Mouse (Mus musculus): Measurements from ENCODE around the gene Slc22a23. TPM values are rescaled to one million over a fixed set of nuclear protein-coding genes. Genes with fewer than 3 reads are reported as not detected.
A peak's percentile ranks its signal among the peaks of the same experiment; 100 is the strongest.

Gene Slc22a23
- polyA plus RNA-seq, 2 experiments from 2014 or later, result 0.32 to 0.46 TPM

DNA sequence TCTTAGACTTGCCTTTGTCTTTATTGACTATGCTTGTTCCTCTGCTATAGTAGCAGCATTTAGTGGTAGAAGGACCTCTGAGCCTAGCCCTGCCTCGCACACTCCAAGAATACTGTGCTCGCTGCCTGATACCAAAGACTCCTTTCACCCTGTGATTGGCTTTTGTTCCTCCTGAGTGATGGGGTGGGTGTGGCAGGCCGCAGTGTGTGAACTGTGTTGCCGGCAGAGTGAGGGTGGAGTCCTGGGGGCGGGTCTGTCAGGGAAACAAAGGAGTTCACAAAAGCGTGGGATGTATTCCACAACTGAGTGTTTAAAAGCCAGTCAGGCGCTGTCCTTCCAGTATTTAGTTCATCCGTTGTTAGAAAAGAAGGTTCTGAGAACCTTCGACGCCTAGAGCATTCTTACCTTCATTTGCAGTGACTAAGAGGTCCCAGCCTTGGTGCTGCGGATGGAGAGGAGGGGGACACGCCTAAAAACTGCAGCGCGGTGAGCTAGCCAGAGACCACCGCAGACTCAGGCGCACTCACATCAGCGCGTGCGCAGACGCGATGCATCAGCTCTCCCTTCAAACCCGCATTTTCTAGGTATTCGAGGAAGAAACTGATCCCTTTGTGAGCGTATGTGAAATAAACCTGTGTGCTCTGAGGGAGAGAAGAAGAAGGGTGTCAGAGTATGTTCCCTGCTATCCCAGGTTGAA is 213.8 kb downstream of the Slc22a23 start:
- peak; percentile 57 for ATAC-seq

DNA sequence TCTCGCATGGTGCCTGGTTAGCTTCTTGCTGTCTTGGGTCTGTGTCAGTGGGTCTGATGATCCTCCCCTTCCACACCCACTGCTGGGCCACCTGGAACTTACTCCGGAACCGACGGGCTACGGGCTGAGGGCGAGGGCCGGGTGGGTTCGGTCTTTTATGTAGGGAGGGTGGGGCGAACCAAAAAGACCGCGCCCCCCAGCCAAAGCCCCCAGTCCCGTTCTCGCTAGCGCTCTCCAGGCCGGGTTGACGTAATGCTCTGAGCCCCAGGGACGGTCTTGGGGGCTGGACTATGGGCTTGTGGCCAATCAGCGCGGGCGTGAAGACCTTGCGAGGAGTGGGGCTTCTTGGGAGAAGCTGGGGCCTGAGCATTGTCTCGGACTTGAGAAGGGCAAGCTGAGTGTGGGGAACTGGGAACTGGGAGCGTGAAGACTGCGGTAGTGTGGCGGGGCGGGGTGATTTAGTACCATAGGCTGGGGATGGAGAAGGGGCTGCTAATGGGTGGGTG is 214.7 kb downstream of the Slc22a23 start, which contains the start of gene Tubb2b:
Gene Tubb2b, minus strand, starts transcription at position 241 of the 506 bp plus-strand sequence.
- ATAC-seq, result peak; percentile 46

DNA sequence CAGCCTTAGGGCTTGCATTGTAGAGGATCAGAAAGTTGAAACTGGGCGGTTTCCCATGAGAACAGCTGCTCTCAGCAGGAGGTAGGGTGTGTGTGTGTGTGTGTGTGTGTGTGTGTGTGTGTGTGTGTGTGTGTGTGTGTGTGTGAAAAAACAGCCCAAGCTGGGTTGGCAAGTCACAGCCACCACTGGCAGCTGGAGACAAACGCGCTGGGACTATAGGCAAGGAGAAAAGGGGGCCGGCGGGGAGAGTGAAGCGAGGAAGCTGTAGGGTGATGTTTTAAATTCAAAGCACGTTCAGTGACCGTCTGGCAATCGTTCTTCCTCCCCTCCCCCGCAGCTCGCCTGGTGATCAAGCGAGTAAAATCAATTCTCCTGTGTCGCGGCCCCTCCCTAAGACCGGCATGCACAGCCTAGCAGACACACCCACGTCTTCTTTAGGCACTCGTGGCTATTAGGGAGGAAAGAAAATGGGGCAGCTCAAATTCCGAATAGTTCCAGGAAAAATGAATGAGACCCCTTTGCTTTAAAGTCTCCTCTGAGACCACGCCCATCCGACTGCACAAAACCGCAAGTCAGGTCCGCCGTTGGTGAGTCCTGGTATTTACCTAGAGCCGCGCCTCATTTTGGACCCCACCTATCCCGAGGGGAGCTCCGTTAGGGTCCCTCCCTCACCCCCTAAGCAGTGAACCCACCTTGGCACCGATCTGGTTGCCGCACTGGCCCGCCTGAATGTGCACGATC is 215.3 kb downstream of the Slc22a23 start:
- ATAC-seq, result peak; percentile 44

Other genes with a start within 250 kb of the Slc22a23 start
- under 1 TPM; 0.59 to 0.72 TPM for gene Tubb2b, start 214.7 kb downstream of the Slc22a23 start, polyA plus RNA-seq (2017; shearing (Covaris generic))
- gene Psmg4, start 182.2 kb downstream of the Slc22a23 start, polyA plus RNA-seq (2017; shearing (Covaris generic)), result 10 to 100 TPM; 36.0 to 41.4 TPM